Mouse (Mus musculus): Measurements from ENCODE around the gene Lmo4. TPM values are rescaled to one million over a fixed set of nuclear protein-coding genes. Genes with fewer than 3 reads are reported as not detected.

Gene Lmo4
- polyA plus RNA-seq, 1 experiment, result 49.1 TPM

DNA sequence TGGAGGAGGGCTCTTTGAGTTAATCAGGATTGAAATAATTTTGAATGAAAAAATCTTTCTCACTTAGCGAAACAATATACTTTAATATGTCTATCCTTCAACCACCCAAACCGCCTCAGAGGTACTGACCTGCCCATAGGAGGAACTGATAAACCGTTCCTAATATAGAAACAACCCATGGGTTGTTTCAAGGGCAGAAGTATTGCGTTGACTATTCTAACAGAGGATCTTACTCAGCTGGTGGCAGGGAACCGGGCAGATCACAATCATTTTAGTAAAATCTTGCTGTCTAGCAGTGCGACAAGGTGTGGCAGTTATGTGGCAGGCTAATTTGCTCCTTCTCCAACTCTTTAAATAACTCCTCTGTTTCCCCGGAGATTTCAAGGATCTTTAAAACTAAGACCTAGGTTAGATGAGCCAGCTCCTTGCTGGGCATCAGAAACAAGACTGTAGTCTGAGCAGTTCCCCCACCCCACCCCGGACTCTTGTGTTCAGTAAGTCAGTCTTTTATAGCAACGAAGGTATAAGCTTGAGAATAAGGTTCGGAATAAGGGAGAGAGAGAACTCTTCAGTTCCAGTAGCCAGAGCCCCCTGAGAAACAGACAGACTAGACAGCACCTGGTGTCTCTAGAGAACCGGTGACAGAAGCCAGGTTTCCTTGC is 27.5 kb upstream of the Lmo4 start:
- TF ChIP-seq CTCF (IDR thresholded peaks at IDR 0.05; ENCODE audit: borderline replicate concordance, insufficient read depth, low read depth, low read length) (no peak), POLR2A (IDR thresholded peaks at IDR 0.05; ENCODE audit: borderline replicate concordance, insufficient read depth, low read length) (no peak)
- Histone ChIP-seq H3K4me3 (replicated peaks; ENCODE audit: insufficient read depth, low read depth, low read length) (no peak overlapping the region), H3K27me3 (ENCODE audit: control insufficient read depth, insufficient read depth, low read length) (no peaks in the 10 kb centered on the region), H3K4me1 (ENCODE audit: control insufficient read depth, insufficient read depth, low read length) (no peaks in the 10 kb centered on the region), H3K27ac (ENCODE audit: insufficient read depth, low read length) (no peak overlapping the region)
- 80% methylated on average over 11 of the region's 11 CpGs for WGBS
- DNase-seq, result no peak

DNA sequence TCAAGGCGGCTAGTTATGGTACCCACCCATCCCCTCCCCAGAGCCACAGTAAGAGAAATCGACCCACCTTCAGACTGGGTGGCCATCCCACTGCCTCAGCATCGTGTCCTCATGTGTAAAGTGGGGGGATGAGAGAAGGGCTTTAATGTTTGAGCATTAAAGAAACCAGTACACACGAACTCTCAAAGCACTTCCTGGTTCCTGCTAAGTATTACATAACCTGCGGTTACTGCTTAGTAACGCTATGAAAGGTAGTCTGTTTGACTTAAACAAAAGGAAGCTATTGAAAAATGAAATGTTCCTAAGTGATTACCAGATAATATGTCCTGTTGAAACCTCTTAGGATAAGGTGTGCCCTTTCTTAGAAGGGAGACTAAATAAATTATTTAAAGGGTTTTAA is 26.9 kb upstream of the Lmo4 start:
- no peak for TF ChIP-seq POLR2A (IDR thresholded peaks at IDR 0.05; ENCODE audit: borderline replicate concordance, insufficient read depth, low read length)
- no peak for TF ChIP-seq CTCF (IDR thresholded peaks at IDR 0.05; ENCODE audit: borderline replicate concordance, insufficient read depth, low read depth, low read length)
- WGBS, result 84% methylated on average over 6 of the region's 6 CpGs
- no peak overlapping the region for H3K4me3 ChIP-seq (replicated peaks; ENCODE audit: insufficient read depth, low read depth, low read length)
- DNase-seq, result no peak
- no peaks in the 10 kb centered on the region for H3K4me1 ChIP-seq (ENCODE audit: control insufficient read depth, insufficient read depth, low read length)
- H3K27ac ChIP-seq (ENCODE audit: insufficient read depth, low read length), result no peak overlapping the region
- no peaks in the 10 kb centered on the region for H3K27me3 ChIP-seq (ENCODE audit: control insufficient read depth, insufficient read depth, low read length)

DNA sequence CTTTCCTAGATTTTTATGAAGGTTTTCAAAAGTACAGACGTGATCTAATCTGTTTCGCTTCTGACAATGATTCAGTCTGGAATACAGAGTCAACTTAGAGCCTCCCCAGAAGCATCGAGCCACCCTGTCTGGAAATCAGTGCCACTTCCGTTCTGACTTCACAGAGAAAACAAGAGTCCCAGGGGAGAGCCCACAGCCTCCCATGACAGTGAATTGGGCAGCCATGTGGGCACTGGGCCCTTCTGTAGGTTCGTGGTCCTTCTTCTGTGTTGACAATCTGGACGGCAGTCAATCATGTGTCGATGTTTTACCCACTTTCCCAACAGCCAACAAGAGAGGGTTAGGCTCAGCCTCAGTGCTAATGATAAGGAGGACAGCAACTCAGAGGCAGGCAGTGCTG is 26.4 kb upstream of the Lmo4 start:
- 74% methylated on average over 7 of the region's 7 CpGs for WGBS
- DNase-seq, result no peak
- H3K4me3 ChIP-seq (replicated peaks; ENCODE audit: insufficient read depth, low read depth, low read length), result no peak overlapping the region
- no peaks in the 10 kb centered on the region for H3K27me3 ChIP-seq (ENCODE audit: control insufficient read depth, insufficient read depth, low read length)
- no peak overlapping the region for H3K27ac ChIP-seq (ENCODE audit: insufficient read depth, low read length)
- H3K4me1 ChIP-seq (ENCODE audit: control insufficient read depth, insufficient read depth, low read length), result no peaks in the 10 kb centered on the region
- TF ChIP-seq POLR2A (IDR thresholded peaks at IDR 0.05; ENCODE audit: borderline replicate concordance, insufficient read depth, low read length), result no peak
- no peak for TF ChIP-seq CTCF (IDR thresholded peaks at IDR 0.05; ENCODE audit: borderline replicate concordance, insufficient read depth, low read depth, low read length)

DNA sequence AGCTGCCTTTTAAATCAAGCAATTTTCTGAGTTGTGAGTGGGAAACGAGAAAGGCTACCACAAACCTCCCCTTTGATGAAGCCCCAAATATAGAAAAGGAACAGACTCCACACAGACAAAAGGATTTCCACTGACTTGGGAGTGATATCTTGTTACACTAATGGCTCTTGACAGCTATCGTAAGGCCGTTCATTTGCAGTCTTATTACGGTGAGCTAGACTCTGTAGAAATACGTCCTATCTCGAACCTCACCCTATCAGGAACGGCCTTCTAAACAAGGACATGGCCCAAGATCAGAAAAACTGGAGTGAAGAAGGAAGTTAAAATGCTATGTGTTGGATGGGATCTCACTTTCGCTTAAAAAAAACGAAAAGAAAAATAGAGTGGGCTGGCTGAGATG is 25.0 kb upstream of the Lmo4 start:
- WGBS, result 81% methylated on average over 9 of the region's 9 CpGs
- TF ChIP-seq POLR2A (IDR thresholded peaks at IDR 0.05; ENCODE audit: borderline replicate concordance, insufficient read depth, low read length) (no peak), CTCF (IDR thresholded peaks at IDR 0.05; ENCODE audit: borderline replicate concordance, insufficient read depth, low read depth, low read length) (no peak)
- no peaks in the 10 kb centered on the region for H3K4me1 ChIP-seq (ENCODE audit: control insufficient read depth, insufficient read depth, low read length)

DNA sequence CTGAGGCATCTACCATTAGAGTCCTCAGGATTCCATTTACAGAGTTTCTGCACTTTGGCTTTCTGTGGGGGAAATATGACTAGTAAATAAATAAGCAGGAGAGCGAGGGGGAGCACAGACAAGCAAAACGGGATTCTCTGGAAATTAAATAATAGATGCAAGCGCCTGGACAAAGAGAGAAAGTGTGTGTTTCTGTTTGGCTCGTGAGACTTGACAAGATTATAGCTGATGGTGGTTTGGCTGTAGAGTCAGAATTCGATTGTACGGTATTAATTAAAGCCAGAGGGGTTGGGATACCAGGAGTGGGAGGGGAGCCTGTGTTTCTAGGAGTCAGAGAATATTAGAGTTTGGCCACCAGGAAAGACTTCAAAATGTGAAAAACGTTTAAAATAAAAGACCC is 24.3 kb upstream of the Lmo4 start:
- no peak overlapping the region for H3K4me3 ChIP-seq (replicated peaks; ENCODE audit: insufficient read depth, low read depth, low read length)
- TF ChIP-seq CTCF (IDR thresholded peaks at IDR 0.05; ENCODE audit: borderline replicate concordance, insufficient read depth, low read depth, low read length) (no peak), POLR2A (IDR thresholded peaks at IDR 0.05; ENCODE audit: borderline replicate concordance, insufficient read depth, low read length) (no peak)
- no peak overlapping the region for H3K27ac ChIP-seq (ENCODE audit: insufficient read depth, low read length)
- DNase-seq, result no peak
- H3K4me1 ChIP-seq (ENCODE audit: control insufficient read depth, insufficient read depth, low read length), result no peaks in the 10 kb centered on the region
- no peaks in the 10 kb centered on the region for H3K27me3 ChIP-seq (ENCODE audit: control insufficient read depth, insufficient read depth, low read length)
- WGBS, result 57% methylated on average over 7 of the region's 7 CpGs

More for the DNA sequence above, 25.0 kb upstream of the Lmo4 start:
- Histone ChIP-seq H3K27ac (ENCODE audit: insufficient read depth, low read length) (no peak overlapping the region), H3K27me3 (ENCODE audit: control insufficient read depth, insufficient read depth, low read length) (no peaks in the 10 kb centered on the region), H3K4me3 (replicated peaks; ENCODE audit: insufficient read depth, low read depth, low read length) (no peak overlapping the region)
- no peak for DNase-seq

DNA sequence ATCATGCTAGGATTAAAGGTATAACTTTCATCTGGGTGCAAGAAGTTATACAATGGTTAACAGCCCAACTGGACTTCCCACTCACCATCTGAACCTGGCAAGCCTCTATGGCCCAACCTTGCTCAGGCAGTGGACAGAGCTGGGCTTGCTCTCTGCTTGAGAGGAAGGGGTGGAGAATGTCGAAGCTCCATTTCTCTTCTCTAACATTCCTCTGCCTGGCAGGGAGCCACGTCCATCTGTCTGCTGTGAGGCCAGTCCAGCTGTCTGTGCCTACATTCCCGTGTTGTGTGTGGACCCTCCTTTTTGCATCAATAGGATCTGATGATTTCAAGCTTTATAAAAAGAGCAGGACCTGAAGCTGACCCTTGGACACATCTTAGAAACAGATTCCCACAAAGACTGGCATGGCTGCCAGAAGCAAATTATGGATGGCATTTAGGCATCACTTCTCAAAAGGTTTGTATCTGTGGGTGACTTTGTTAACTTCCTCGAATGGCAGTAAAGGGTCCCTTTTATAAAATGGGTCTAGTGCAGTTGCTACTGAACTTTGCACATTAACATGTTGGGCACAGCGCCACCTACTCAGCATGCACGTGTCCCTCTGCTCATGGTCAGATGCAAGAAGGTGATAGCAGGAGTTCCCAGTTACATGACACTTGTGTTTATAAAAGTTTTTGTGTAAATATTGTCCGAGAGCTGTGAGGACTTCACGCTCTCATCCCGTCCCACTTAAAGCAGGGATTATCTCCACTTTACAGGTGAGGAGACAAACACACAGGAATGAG is 20.6 kb upstream of the Lmo4 start:
- Histone ChIP-seq H3K27ac (ENCODE audit: insufficient read depth, low read length) (no peak overlapping the region), H3K27me3 (ENCODE audit: control insufficient read depth, insufficient read depth, low read length) (no peaks in the 10 kb centered on the region), H3K4me1 (ENCODE audit: control insufficient read depth, insufficient read depth, low read length) (no peaks in the 10 kb centered on the region), H3K4me3 (replicated peaks; ENCODE audit: insufficient read depth, low read depth, low read length) (no peak overlapping the region)
- 39% methylated on average over 9 of the region's 9 CpGs for WGBS
- DNase-seq, result no peak
- TF ChIP-seq POLR2A (IDR thresholded peaks at IDR 0.05; ENCODE audit: borderline replicate concordance, insufficient read depth, low read length) (no peak), CTCF (IDR thresholded peaks at IDR 0.05; ENCODE audit: borderline replicate concordance, insufficient read depth, low read depth, low read length) (no peak)

DNA sequence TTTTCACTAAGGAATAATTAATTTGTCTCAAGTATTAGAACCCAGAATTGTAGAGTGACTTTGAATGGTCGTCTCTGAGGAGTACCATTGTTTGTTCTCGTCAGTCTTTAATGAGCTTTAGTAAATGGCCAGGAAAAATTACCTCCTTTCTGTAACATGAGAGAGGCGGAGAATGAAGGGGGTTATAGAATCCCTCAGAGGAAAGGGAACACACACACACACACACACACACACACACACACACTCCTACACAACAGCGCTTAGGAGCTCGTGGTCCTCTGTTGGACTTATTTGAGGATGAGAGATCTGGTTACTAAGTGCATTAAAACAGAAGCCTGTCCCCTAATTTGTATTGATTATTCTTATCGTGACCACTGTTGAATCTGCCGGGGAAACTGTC is 19.6 kb upstream of the Lmo4 start:
- Histone ChIP-seq H3K27ac (ENCODE audit: insufficient read depth, low read length) (no peak overlapping the region), H3K4me1 (ENCODE audit: control insufficient read depth, insufficient read depth, low read length) (no peaks in the 10 kb centered on the region), H3K4me3 (replicated peaks; ENCODE audit: insufficient read depth, low read depth, low read length) (no peak overlapping the region), H3K27me3 (ENCODE audit: control insufficient read depth, insufficient read depth, low read length) (no peaks in the 10 kb centered on the region)
- DNase-seq, result no peak
- WGBS, result 89% methylated on average over 7 of the region's 7 CpGs
- no peak for TF ChIP-seq POLR2A (IDR thresholded peaks at IDR 0.05; ENCODE audit: borderline replicate concordance, insufficient read depth, low read length)
- no peak for TF ChIP-seq CTCF (IDR thresholded peaks at IDR 0.05; ENCODE audit: borderline replicate concordance, insufficient read depth, low read depth, low read length)

Data from cerebellum, adult 2 months (tissue).